Mouse (Mus musculus): ENCODE measurements around the gene 9130409I23Rik.

DNA sequence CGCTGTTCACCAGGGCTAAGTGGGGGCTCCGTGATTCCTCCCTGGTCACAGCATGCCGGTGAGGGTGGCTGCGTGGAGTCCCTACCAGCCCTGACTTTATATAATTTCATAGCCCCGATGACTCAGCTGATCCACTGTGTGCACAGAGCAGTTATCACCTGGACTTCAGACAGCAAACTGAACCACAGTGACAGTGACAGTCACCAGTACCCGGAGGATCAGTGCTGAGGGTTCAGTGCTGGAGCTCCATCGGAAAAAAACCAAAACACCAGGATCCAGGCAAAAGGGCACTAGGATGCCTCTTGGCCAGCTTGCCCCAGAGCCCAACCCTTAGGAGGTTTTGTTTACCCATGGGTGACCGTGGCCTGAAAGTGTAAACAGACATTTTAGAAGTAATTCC is 45.7 kb upstream of the 9130409I23Rik start:
- TF ChIP-seq POLR2A (IDR thresholded peaks at IDR 0.05; ENCODE audit: extremely low read depth, insufficient read depth, low read length) (no peak), CTCF (IDR thresholded peaks at IDR 0.05; ENCODE audit: extremely low read depth, insufficient read depth, low read length) (no peak)
